Mouse (Mus musculus) kidney, adult 2 months (tissue): ENCODE data around the gene Aoc2.

Experiments
- CTCF ChIP-seq: fragments of 200-500 bp; conservative IDR thresholded peaks from 2 replicates; pipeline ENCODE4 v1.5.1; 2011; ENCODE audit warnings: low read depth, mild to moderate bottlenecking, control low read depth, low read length, moderate library complexity, mixed read lengths; ENCODE audit not compliant: insufficient read depth, insufficient read length
- POLR2A ChIP-seq: fragments of 200-500 bp; IDR thresholded peaks from one replicate; pipeline ENCODE4 v1.6.1; 2011; ENCODE audit warnings: low read depth, low read length, control low read depth

GRCm38 (mm10) chr11:101347083-101347775 is 22.4 kb downstream of the Aoc2 start:
- TF ChIP-seq CTCF (0 out of 2 replicates have a peak, but pooled peaks have one; percentile 16), POLR2A (no peak)
